Mouse (Mus musculus) neural tube, embryonic 15.5 days (tissue): ENCODE results near the gene Msl1. TPM values are rescaled to one million over a fixed set of nuclear protein-coding genes. Genes with fewer than 3 reads are reported as not detected.

Source experiments
- ATAC-seq: fragments of 200-750 bp; cut with Nextera tagmentation; 2 replicates; pipeline ENCODE4 v1.8.0; 2017; ENCODE audit warnings: mild to moderate bottlenecking, moderate TSS enrichment, moderate library complexity; ENCODE audit not compliant: low FRiP score
- H3K27ac ChIP-seq: fragments of 300-500 bp; sonication (generic); replicated peaks from 2 replicates; pipeline ENCODE4 v1.5.1; 2015; ENCODE audit warnings: mild to moderate bottlenecking, inconsistent platforms
- H3K27me3 ChIP-seq: fragments of 300-500 bp; sonication (generic); replicated peaks from 2 replicates; pipeline ENCODE4 v1.6.1; 2015; ENCODE audit warnings: inconsistent platforms
- H3K36me3 ChIP-seq: fragments of 300-500 bp; sonication (generic); 2 replicates; pipeline ENCODE4 v1.6.1; 2015; ENCODE audit warnings: inconsistent platforms
- H3K4me1 ChIP-seq: fragments of 300-500 bp; sonication (generic); 2 replicates; pipeline ENCODE4 v1.6.1; 2015; ENCODE audit warnings: inconsistent platforms
- H3K4me2 ChIP-seq: fragments of 300-500 bp; sonication (generic); 2 replicates; pipeline ENCODE4 v1.6.1; 2015; ENCODE audit warnings: inconsistent platforms, mild to moderate bottlenecking, moderate library complexity
- H3K4me3 ChIP-seq: fragments of 300-500 bp; sonication (generic); replicated peaks from 2 replicates; pipeline ENCODE4 v1.5.1; 2015; ENCODE audit warnings: mild to moderate bottlenecking, inconsistent platforms
- H3K9ac ChIP-seq: fragments of 300-500 bp; sonication (generic); replicated peaks from 2 replicates; pipeline ENCODE4 v1.6.1; 2015; ENCODE audit warnings: mild to moderate bottlenecking, inconsistent platforms
- H3K9me3 ChIP-seq: fragments of 300-500 bp; sonication (generic); replicated peaks from 2 replicates; pipeline ENCODE4 v1.6.1; 2016; ENCODE audit warnings: inconsistent platforms
- WGBS: fragments of 180-500 bp; shearing (Covaris S2); methylation state at CpG from one replicate; pipeline ENCODE4 v1.1.7; 2015; ENCODE audit warnings: mixed read lengths; 5-methylcytosine and 5-hydroxymethylcytosine counted together
- polyA plus RNA-seq: library from polyadenylated mRNA; unstranded; fragments of >200 nt; fragmentation: Nextera tagmentation; extraction: Ambion mirVana; gene quantifications from 2 replicates; pipeline ENCODE4 v1.2.1, GENCODE M21; 2015

Msl1 gene
- 27.5 and 30.1 TPM in 2 replicates for polyA plus RNA-seq

DNA sequence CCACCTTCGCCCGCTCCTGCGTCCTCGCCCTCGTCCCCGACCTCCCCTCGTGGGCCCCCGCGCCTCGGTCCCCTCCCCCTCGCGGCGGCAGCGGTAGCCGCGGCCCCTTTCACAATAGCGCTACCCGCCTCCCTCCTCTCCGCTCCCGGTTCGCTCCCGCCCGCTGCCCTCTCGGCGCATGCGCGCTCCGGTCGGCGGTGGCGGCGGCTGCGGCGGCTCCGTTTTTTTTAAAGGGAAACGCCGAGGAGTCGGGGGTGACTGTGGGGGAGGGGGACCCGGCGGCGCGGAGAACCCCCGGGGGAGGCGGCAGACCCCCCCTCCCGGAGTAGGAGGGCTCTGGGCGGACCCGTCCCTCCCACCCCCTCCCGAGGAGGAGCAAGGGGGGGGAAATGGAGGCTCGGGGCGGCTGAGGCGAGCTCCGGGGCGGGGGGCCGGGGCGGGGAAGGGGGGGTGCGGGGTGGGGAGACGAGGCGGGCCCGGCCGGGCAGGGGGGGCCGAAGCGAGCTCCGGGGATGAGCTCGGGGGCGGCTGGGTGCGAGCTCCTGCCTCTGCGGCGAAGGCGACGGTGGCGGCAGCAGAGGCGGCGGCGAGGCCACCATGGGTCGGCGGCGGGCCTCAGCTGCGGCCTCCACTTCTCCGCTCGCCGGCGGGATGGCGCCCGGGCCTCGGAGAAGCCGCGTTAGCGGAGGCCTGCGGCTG lies at the start of gene Msl1:
TSS of gene Msl1 (plus strand) at position 502 of the 699 bp plus-strand sequence.
- Histone ChIP-seq H3K36me3 (peaks cover 13% of the 10 kb centered on the region), H3K4me2 (peak within 1 kb of the TSS; percentile 94), H3K4me3 (peak within 1 kb of the TSS; percentile 71), H3K4me1 (peaks cover 40% of the 10 kb centered on the region), H3K27me3 (no peaks in the 10 kb centered on the region), H3K9ac (peak within 1 kb of the TSS; percentile 90), H3K27ac (peak within 1 kb of the TSS; percentile 100), H3K9me3 (no peaks in the 10 kb centered on the region)
- WGBS, result under 1% methylated on average over 50 of the region's 89 CpGs
- peak; percentile 53 for ATAC-seq

DNA sequence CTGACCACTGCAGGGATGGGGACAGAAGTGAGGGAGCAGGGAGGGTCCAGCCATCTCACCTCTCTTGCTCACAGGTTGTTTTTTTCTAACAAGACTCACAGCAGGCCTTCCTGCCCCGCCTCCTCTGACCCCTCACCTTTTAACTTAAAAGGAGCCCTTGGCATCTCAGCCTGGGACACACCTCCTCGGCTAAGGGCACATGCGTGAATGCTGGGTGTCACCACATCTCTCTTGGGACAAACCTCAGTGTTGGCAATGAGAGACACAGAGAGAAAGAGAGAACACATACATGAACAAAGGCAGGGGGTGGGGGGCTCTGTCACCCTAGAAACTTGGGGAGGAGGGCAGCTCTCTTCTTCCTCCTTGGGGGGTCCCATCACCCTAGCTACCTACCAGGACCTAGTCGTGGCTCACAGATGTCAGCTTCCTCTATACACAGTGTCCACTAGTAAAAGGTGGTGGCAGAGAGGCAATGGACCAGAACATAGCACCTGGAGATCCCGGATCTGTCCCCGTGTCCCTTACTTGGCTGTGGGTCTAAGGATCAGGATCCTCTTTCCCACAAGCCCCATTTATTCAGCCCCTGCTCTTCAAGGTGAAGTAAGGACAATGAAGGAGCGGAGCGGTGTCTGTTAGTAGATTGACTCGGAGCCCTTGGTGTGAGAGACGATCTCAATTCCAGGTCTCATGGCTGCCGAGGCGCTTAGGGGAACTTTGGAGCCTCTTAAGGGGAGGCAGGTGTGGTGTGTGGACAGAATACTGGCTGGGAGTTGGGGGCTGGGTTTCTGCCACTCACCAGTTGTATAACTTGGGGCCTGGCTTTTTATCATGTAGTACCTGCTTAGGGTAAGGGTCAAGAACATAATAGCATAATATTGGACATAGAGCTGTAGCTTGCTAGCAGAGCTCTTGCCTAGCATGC lies 49.1 kb upstream of the Msl1 start:
- WGBS, result 44% methylated on average over 12 of the region's 12 CpGs
- H3K36me3 ChIP-seq, result no peaks in the 10 kb centered on the region
- peak overlapping the region; percentile 31 for H3K9ac ChIP-seq
- H3K9me3 ChIP-seq, result no peaks in the 10 kb centered on the region
- peak overlapping the region; percentile 94 for H3K4me2 ChIP-seq
- peak overlapping the region; percentile 84 for H3K27ac ChIP-seq
- H3K4me1 ChIP-seq, result peaks cover 83% of the 10 kb centered on the region
- ATAC-seq, result no peak
- H3K4me3 ChIP-seq, result peak overlapping the region; percentile 31
- H3K27me3 ChIP-seq, result no peaks in the 10 kb centered on the region

DNA sequence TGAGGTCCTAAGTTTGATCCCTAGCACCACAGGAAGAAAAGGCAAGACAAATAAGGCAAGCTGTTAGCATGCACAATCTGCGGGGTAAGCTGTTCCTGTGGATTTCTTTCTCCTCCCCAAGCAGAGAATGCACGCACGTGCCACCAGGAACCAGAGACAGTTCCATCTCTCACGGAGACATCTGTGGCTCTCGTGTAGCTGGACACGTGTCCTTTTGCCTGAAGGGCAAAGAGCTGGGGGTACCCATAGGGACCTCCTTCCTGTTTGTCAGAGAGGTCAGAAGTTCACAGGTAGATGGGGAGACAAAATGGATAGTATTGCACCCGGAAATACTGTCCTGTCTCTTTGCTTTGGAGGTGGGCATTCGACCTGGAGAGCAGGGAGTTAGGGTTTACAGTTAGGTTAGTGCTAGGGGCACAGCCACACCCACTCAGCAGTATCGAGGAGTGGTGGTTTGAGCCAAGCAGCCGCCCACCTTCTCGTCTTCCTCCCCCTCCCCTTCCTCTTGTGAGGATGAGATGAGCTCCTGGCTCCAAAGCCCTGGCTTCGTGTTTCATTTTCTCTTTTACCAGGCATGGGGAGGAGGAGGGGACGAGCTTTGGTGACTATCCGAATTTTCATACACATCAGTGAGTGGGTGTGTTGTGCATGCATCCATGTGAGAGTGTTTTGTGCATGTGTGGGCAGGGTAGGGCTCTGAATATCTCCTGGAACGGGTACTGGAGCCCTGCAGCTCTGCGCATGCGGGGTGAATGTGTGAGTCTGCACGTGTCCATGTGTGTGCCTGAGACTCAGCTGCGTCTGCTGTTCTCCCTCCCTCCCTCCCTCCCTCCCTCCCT lies 48.2 kb upstream of the Msl1 start:
- Histone ChIP-seq H3K9me3 (no peaks in the 10 kb centered on the region), H3K36me3 (no peaks in the 10 kb centered on the region), H3K27ac (peak overlapping the region; percentile 84), H3K9ac (peak overlapping the region; percentile 31), H3K4me1 (peaks cover 92% of the 10 kb centered on the region), H3K27me3 (no peaks in the 10 kb centered on the region), H3K4me2 (peak overlapping the region; percentile 94), H3K4me3 (peak overlapping the region; percentile 31)
- peak; percentile 58 for ATAC-seq
- 4% methylated on average over 18 of the region's 19 CpGs for WGBS

DNA sequence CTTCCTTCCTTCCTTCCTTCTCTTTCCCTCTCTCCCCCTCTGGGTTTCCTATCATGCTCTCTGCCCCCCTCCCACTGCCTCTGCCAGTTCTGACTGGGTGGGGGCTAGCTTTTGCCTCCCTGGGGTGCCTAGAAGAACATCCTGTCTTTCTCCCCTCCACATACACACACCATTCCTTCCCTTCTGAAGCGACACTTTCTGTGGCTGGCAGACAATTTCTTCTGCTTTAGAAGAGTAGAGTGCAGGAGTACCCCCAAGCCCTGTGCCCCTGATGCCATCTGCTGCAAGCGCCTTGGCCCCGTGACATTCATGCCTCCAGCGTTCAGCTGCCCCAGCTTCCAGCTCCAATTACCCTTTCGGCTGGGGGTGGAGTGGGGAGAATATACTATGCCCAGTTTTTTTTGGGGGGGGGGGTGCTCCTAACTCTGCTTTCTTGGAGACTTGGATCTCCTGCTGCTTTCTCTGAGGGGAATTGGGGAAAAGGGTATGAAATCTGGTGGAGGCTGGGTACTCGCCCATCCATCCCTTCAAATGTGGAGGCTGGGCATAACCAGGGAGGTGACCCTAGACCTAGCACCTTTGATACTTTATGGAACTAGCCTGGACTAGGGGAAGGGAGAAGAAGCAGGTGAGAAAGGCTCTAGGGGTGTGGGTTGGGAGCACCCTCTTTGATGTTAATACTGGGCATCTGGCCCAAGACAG lies 47.4 kb upstream of the Msl1 start:
- Histone ChIP-seq H3K36me3 (no peaks in the 10 kb centered on the region), H3K27me3 (no peaks in the 10 kb centered on the region), H3K4me1 (peaks cover 98% of the 10 kb centered on the region), H3K4me3 (peak overlapping the region; percentile 27), H3K9ac (peak overlapping the region; percentile 47), H3K4me2 (peak overlapping the region; percentile 94), H3K27ac (peak overlapping the region; percentile 89), H3K9me3 (no peaks in the 10 kb centered on the region)
- WGBS, result 8% methylated on average over 6 of the region's 6 CpGs
- no peak for ATAC-seq

DNA sequence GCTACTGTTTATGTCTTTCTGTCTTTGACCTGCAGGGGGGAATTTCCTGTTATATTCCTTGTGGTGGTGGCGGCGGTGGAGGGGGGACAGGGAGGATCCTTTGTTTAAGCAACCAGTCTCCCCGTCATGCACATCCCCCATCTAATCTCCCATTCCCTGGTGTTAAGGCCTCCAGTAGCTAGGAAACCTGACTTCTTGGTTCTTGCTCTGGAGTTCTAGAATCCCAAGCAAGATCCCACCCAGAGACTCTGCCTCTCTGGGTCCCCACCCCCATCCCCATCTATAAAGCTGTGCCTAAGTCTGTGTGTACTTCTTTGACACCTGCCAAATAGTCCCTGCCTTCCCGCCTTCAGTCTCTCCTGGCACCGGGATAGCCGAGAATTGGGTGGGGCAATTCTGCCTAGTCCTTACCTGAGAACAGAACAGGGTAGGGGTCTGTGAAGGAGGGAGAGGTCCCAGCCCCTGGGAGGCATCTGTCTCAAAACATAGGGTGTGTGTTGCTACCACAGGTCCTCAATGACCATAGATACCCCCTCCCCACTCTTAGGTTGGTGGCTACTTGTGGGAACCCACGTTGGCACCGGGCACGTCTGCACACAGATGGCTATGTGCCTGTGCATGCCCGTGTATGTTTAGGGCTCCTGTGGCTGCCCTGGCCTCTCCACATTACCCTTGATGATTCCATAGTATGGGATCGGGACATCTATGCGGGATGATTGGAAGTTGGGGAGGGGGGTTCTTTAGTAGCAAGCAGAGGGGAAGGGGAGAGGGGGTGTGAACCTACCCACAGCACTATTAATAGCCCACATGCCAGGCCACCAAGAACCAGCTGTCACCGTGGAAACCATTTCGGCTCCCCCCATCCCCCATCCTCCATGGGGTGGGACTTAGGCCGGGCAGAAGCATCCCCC lies 46.6 kb upstream of the Msl1 start:
- Histone ChIP-seq H3K9me3 (no peaks in the 10 kb centered on the region), H3K4me3 (peak overlapping the region; percentile 27), H3K27ac (peak overlapping the region; percentile 89), H3K4me2 (peak overlapping the region; percentile 94), H3K36me3 (0 out of 2 replicates have a peak, but pooled peaks cover 4% of the 10 kb centered on the region), H3K9ac (peak overlapping the region; percentile 47), H3K27me3 (no peaks in the 10 kb centered on the region), H3K4me1 (peaks cover 99% of the 10 kb centered on the region)
- WGBS, result 13% methylated on average over 15 of the region's 15 CpGs
- no peak for ATAC-seq

DNA sequence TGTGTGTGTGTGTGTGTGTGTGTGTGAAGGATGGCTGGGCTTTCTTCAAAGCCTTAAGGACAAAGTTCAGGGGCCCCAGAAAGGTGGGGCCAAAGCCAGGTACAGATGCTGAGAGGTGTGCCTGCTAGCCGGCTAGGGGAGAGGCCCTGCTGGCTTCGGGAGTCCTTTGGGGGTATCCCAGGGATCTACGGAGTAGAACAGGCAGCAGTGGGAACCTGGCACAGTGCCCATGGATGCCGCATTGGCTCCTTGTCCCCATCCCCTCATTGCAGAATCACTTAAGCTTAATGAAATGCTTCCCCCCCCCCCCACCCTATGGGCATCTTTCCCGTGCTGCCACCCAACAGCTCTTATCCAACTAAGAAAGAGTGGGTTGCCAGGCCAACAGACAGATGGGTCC lies 45.6 kb upstream of the Msl1 start:
- Histone ChIP-seq H3K4me1 (peaks cover 99% of the 10 kb centered on the region), H3K9me3 (no peaks in the 10 kb centered on the region), H3K9ac (peak overlapping the region; percentile 47), H3K27me3 (no peaks in the 10 kb centered on the region), H3K4me3 (peak overlapping the region; percentile 27; the same call in 1 of the 2 replicates), H3K27ac (peak overlapping the region; percentile 89), H3K4me2 (peak overlapping the region; percentile 94), H3K36me3 (0 out of 2 replicates have a peak, but pooled peaks cover 9% of the 10 kb centered on the region)
- WGBS, result 8% methylated on average over 5 of the region's 5 CpGs
- no peak for ATAC-seq

DNA sequence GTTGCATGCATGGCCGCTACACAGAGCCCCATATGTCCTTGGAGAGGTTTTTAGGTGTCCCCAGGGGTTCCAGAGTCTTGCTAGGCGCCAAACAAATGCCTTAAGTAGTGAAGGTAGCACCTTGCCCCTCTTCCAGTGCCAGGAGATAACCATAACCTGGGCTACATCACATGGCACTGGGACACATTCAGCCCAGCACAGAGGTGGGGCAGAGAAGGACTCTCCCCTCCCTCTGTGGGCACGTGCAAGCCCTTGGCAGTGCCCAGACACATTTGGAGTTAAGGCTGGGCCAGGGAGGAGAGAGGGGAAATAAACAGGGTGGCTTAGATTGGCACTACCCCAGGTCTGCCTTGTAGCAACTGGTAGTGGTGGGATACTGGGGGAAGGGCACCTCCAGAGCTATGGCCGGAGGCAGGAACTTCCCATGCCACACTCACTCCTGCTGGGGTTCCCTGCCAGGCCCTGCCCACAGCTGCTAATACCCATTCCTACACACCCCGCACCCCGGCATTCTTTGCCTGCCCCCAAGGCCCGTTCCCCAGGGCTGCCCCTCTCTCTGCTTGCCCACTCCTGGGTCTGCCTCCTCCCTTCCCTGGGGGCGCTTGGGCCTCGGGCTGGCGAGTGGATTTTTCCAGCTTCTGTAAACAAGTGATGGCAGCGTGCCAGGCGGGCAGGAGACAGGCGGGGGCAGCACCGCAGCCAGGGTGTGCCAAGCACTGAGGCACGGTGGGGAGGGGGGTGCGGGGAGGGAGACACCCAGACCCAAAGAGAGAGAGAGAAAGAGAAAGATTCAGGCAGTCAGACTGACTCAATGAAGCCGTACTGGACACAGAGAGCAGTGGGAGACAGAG lies 44.7 kb upstream of the Msl1 start:
- Histone ChIP-seq H3K36me3 (0 out of 2 replicates have a peak, but pooled peaks cover 13% of the 10 kb centered on the region), H3K4me2 (peak overlapping the region; percentile 94), H3K9me3 (no peaks in the 10 kb centered on the region), H3K27ac (peak overlapping the region; percentile 89), H3K9ac (peak overlapping the region; percentile 3; the same call in 1 of the 2 replicates), H3K4me3 (0 out of 2 replicates have a peak overlapping the region, but pooled peaks have one; percentile 27), H3K27me3 (no peaks in the 10 kb centered on the region), H3K4me1 (peaks cover 95% of the 10 kb centered on the region)
- 15% methylated on average over 17 of the region's 17 CpGs for WGBS
- peak; percentile 49 for ATAC-seq

DNA sequence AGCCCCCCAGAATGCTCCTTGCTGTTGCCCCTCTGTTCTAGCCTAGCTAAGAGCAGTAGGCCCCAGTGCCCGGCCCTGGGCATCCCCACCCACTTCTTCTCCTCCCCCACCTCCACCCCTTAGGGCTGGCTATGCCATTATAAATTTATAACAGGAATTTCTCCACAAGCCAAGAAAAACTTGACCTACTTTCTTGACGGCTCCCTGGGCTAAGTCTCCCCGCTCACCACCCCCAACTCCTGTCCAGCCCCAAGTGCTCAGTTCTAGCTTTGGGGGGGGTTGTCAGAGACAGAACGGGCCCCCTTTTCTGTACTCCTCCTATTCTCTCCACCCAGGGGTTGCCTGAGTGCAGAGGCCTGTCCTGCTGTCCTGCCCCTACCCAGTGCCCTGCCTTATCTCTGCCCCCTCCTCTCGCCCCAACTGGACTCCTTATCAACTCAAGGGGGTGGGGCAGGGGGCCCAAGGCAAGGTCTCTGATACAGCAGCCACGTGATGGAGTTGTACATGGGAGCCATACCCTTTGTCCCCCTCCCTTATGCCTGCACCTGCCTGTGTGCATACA lies 44.0 kb upstream of the Msl1 start:
- H3K36me3 ChIP-seq, result peaks cover 16% of the 10 kb centered on the region; the same call in 1 of the 2 replicates
- no peaks in the 10 kb centered on the region for H3K9me3 ChIP-seq
- no peak for ATAC-seq
- 24% methylated on average over 6 of the region's 6 CpGs for WGBS
- no peaks in the 10 kb centered on the region for H3K27me3 ChIP-seq
- peaks cover 92% of the 10 kb centered on the region for H3K4me1 ChIP-seq
- H3K4me2 ChIP-seq, result peak overlapping the region; percentile 94
- no peak overlapping the region for H3K4me3 ChIP-seq
- peak overlapping the region; percentile 89 for H3K27ac ChIP-seq
- peak overlapping the region; percentile 3 for H3K9ac ChIP-seq

DNA sequence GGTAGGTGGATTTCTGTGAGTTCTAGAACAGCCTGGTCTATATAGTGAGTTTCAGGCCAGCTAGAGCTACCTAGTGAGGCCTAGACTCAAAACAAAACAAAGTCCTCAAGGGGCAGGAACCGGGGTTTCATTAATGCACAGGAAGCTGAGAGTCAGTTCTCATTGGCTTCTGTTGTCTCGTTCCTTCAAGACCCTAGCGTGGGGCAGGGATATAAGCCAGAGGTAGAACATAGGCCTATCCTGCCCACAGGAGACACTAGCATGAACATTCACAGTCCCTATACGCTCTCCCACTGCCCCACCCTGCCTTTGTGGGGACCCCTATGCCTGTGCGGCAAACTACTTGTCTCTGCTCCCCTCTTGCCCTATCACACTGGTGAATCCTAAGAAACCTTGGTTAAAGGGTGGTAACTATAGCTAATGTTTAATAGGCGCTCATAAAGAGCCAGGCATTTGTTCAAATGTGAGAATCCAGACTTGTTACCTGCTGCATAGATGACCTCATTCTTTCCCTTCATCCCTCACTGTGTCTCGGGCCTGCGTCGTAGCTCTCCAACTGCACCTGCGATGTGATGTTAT lies 42.7 kb upstream of the Msl1 start:
- peak overlapping the region; percentile 89 for H3K27ac ChIP-seq
- H3K4me2 ChIP-seq, result no peak overlapping the region
- H3K4me1 ChIP-seq, result peaks cover 80% of the 10 kb centered on the region
- peaks cover 30% of the 10 kb centered on the region for H3K36me3 ChIP-seq
- 86% methylated on average over 10 of the region's 10 CpGs for WGBS
- H3K4me3 ChIP-seq, result no peak overlapping the region
- H3K9ac ChIP-seq, result no peak overlapping the region
- no peak for ATAC-seq
- no peaks in the 10 kb centered on the region for H3K9me3 ChIP-seq
- no peaks in the 10 kb centered on the region for H3K27me3 ChIP-seq
